ENCODE assay signal across 1 mouse cellular context in the genomic region with DNA sequence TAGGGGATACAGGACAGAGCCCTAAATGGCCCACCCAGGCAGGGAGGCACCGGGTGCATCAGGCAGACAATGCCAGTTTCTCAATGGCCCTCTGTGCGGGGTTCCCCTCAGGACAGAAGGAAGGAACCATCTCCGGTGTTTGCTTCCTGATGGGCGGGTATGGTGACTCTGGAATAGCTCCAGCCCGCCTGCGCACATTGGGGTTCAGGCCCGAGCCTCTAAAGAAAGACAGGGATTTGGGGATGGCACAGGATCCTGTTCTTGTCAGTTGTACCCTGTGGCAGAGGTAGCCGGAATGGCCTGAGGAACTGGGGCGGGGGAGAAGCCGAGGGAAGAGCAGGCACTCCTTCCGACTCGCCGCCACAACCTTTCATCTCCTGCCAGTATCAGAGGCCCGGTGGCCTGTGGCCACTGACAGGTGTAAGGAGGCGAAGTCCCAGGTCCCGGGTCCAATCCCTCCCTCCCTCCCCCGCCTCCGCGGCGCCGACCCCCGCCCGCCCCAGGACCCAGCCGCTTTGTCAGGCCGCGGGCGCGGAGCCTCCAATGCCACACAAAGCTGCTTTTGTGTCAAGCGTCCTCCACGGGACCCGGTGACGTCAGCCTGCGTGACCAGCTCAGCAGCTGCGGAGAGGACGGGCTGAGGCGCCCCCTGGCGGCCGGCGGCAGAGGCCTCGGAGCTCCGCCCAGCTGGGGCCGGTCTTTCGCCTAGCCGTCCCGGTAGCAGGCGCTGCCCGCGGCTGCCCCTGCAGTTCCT.
TF ChIP-seq lines count a peak whose summit lies in the region.

No protein-coding gene starts in this region.

TF ChIP-seq in MEL, 35 proteins besides CTCF, POLR2A, EP300 and RAD21:
- TF ChIP-seq CHD2 (IDR thresholded peaks at IDR 0.05; ENCODE audit: low read length) (no peak), MAX (IDR thresholded peaks at IDR 0.05; ENCODE audit: low read length) (no peak), MAZ (IDR thresholded peaks at IDR 0.05; ENCODE audit: low read depth, low read length) (peak; percentile 34; the same call in 1 of the 2 replicates), MYB (IDR thresholded peaks at IDR 0.05; ENCODE audit: low read depth, low read length) (no peak), TBP (IDR thresholded peaks at IDR 0.05; ENCODE audit: low read depth, low read length) (peak; percentile 27; the same call in 1 of the 2 replicates), TAL1 (IDR thresholded peaks at IDR 0.05; ENCODE audit: low read length) (no peak), NRF1 (IDR thresholded peaks at IDR 0.05; ENCODE audit: insufficient read depth, low read depth, low read length, poor library complexity, severe bottlenecking) (peak; percentile 35; the same call in 1 of the 2 replicates), MEF2A (IDR thresholded peaks at IDR 0.05; ENCODE audit: extremely low read depth, insufficient replicate concordance, low read depth, low read length, poor library complexity, severe bottlenecking) (no peak), MAFK (IDR thresholded peaks at IDR 0.05; ENCODE audit: borderline replicate concordance, low read depth, low read length) (no peak), UBTF (IDR thresholded peaks at IDR 0.05; ENCODE audit: borderline replicate concordance, insufficient read depth, low read depth, low read length) (peak; percentile 85; the same call in 1 of the 2 replicates), MXI1 (IDR thresholded peaks at IDR 0.05; ENCODE audit: low read depth, low read length) (peak; percentile 64; the same call in 1 of the 2 replicates), POLR2AphosphoS5 (IDR thresholded peaks at IDR 0.05; ENCODE audit: borderline replicate concordance, low read depth, low read length) (no peak), USF1 (IDR thresholded peaks at IDR 0.05; ENCODE audit: low read depth, low read length) (peak; percentile 67), GABPA (IDR thresholded peaks at IDR 0.05; ENCODE audit: low read depth, low read length) (no peak), ELF1 (IDR thresholded peaks at IDR 0.05; ENCODE audit: low read depth, low read length) (peak; percentile 73), ZNF384 (IDR thresholded peaks at IDR 0.05; ENCODE audit: low read depth, low read length) (no peak), NELFE (IDR thresholded peaks at IDR 0.05; ENCODE audit: low read depth, low read length) (peak; percentile 49), HCFC1 (IDR thresholded peaks at IDR 0.05; ENCODE audit: low read depth, low read length) (peak; percentile 72), USF2 (IDR thresholded peaks at IDR 0.05; ENCODE audit: borderline replicate concordance in 1 of 2, insufficient read depth in 1 of 2, low read depth in 1 of 2, low read length in 2 of 2) (no peak), ETS1 (IDR thresholded peaks at IDR 0.05; ENCODE audit: low read depth, low read length) (peak; percentile 80), BHLHE40 (IDR thresholded peaks at IDR 0.05; ENCODE audit: borderline replicate concordance, low read depth, low read length) (no peak), ZMIZ1 (IDR thresholded peaks at IDR 0.05; ENCODE audit: low read depth, low read length) (peak; percentile 41; the same call in 1 of the 2 replicates), GATA1 (IDR thresholded peaks at IDR 0.05; ENCODE audit: low read depth, low read length) (no peak), JUND (IDR thresholded peaks at IDR 0.05; ENCODE audit: low read depth, low read length) (no peak), MYC (IDR thresholded peaks at IDR 0.05; ENCODE audit: low read depth, low read length) (no peak), RCOR1 (IDR thresholded peaks at IDR 0.05; ENCODE audit: low read depth, low read length) (no peak), ZKSCAN1 (IDR thresholded peaks at IDR 0.05; ENCODE audit: low read depth, low read length) (no peak), ZC3H11A (IDR thresholded peaks at IDR 0.05; ENCODE audit: low read depth, low read length) (0 out of 2 replicates have a peak, but pooled peaks have one; percentile 8), CHD1 (IDR thresholded peaks at IDR 0.05; ENCODE audit: low read depth, low read length) (no peak), TCF12 (IDR thresholded peaks at IDR 0.05; ENCODE audit: low read depth, low read length) (peak; percentile 54; the same call in 1 of the 2 replicates), KAT2A (conservative IDR thresholded peaks at IDR 0.05; ENCODE audit: low read depth, low read length) (no peak), SMC3 (IDR thresholded peaks at IDR 0.05; ENCODE audit: low read depth, low read length) (peak; percentile 62), SIN3A (IDR thresholded peaks at IDR 0.05; ENCODE audit: low read length) (peak; percentile 80), E2F4 (IDR thresholded peaks at IDR 0.05; ENCODE audit: borderline replicate concordance, low read depth, low read length) (no peak), POLR2AphosphoS2 (IDR thresholded peaks at IDR 0.05; ENCODE audit: low read length) (no peak)
